Mouse (Mus musculus) embryonic facial prominence, embryonic 14.5 days (tissue): ENCODE results near the gene Prr18. TPM values are rescaled to one million over a fixed set of nuclear protein-coding genes. Genes with fewer than 3 reads are reported as not detected.

Source experiments
- ATAC-seq: fragments of 200-750 bp; cut with Nextera tagmentation; 2 replicates; pipeline ENCODE4 v1.8.0; 2017; ENCODE audit warnings: low read depth, moderate number of reproducible peaks, moderate TSS enrichment
- DNase-seq: peaks from one replicate; pipeline ENCODE4 v3.0.0-alpha.2; 2015; ENCODE audit warnings: low spot score
- H3K27ac ChIP-seq: fragments of 300-500 bp; sonication (generic); replicated peaks from 2 replicates; pipeline ENCODE4 v1.5.1; 2014; ENCODE audit warnings: low read depth, mild to moderate bottlenecking, low read length, moderate library complexity
- H3K27me3 ChIP-seq: fragments of 300-500 bp; sonication (generic); replicated peaks from 2 replicates; pipeline ENCODE4 v1.6.1; 2014; ENCODE audit warnings: low read length; ENCODE audit not compliant: control insufficient read depth, insufficient read depth
- H3K36me3 ChIP-seq: fragments of 300-500 bp; sonication (generic); 2 replicates; pipeline ENCODE4 v1.6.1; 2014; ENCODE audit warnings: low read length, mixed read lengths; ENCODE audit not compliant: control insufficient read depth, insufficient read depth
- H3K4me1 ChIP-seq: fragments of 300-500 bp; sonication (generic); 2 replicates; pipeline ENCODE4 v1.6.1; 2014; ENCODE audit warnings: antibody characterized with exemption, low read length; ENCODE audit not compliant: control insufficient read depth, insufficient read depth
- H3K4me2 ChIP-seq: fragments of 300-500 bp; sonication (generic); 2 replicates; pipeline ENCODE4 v1.6.1; 2014; ENCODE audit warnings: low read depth, mild to moderate bottlenecking, low read length, moderate library complexity, mixed read lengths
- H3K4me3 ChIP-seq: fragments of 300-500 bp; sonication (generic); 2 replicates; pipeline ENCODE4 v1.5.1; 2014; ENCODE audit warnings: low read depth, mild to moderate bottlenecking, low read length
- H3K9ac ChIP-seq: fragments of 300-500 bp; sonication (generic); 2 replicates; pipeline ENCODE4 v1.6.1; 2014; ENCODE audit warnings: low read depth, mild to moderate bottlenecking, low read length, moderate library complexity, mixed read lengths
- H3K9me3 ChIP-seq: fragments of 300-500 bp; sonication (generic); 2 replicates; pipeline ENCODE4 v1.6.1; 2016; ENCODE audit warnings: low read length; ENCODE audit not compliant: control insufficient read depth
- WGBS: fragments of 180-500 bp; shearing (Covaris S2); extraction: QIAGEN DNeasy Blood & Tissue Kit; methylation state at CpG from one replicate; pipeline ENCODE4 v1.1.7; 2014; 5-methylcytosine and 5-hydroxymethylcytosine counted together
- polyA plus RNA-seq: library from polyadenylated mRNA; unstranded; fragments of >200 nt; fragmentation: Nextera tagmentation; extraction: Ambion mirVana; gene quantifications from 2 replicates; pipeline ENCODE4 v1.2.1, GENCODE M21; 2014

Gene Prr18
- polyA plus RNA-seq, 1 experiment from 2014 or later = 1.0 TPM

DNA sequence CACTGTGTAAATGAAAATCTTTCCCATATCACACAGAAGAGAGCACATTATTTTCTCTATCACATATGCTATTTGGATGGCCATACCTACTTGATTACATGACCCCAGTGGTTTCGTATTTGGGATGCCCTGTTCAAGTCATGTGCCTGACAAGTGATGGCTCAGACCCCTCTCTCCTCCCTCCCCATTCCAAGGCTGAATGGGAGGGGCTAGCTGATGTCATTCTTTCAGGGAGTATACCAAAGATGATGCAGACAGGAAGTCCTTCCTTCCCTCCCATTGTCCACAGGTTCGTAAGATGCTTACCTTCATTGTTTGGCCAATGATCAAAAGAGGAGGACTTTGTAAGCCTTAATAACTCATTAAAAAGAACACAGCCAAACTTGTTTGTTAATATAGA, 31.9 kb downstream of the Prr18 start:
- ATAC-seq (no peak), DNase-seq (no peak)
- Histone ChIP-seq H3K27ac (no peak overlapping the region), H3K4me2 (no peak overlapping the region), H3K36me3 (no peaks in the 10 kb centered on the region), H3K4me3 (no peak overlapping the region), H3K9ac (no peak overlapping the region), H3K27me3 (no peaks in the 10 kb centered on the region), H3K4me1 (peaks cover 30% of the 10 kb centered on the region), H3K9me3 (no peaks in the 10 kb centered on the region)
- 73% methylated on average over 2 of the region's 2 CpGs for WGBS

DNA sequence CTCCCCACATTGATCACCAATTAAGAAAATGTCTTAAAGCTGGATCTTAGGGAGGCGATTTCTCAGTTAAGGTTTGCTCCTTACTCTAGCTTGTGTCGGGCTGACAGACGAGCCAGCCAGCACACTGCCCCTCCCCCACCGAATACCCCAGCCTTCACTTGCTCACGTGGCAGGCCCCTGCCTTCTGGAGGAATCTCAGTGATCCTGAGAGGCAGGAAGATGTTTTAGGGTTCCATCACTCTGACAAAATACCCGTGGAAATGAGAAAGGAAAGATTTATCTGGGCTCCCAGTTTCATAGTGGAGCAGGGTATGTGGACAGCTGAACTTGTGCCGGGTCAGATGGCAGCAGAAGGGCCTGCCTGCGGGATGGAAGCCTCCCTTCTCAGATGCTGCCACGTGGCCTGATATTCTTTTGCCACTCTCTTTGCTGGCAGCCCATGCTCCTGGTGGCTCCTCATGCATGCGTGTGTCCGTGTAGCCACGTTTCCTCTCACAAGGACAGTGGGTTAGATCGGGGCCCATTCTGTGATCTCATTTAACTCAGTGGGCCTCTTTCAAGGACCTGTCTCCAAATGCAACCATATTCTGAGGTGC, 33.5 kb downstream of the Prr18 start:
- Histone ChIP-seq H3K4me1 (peaks cover 30% of the 10 kb centered on the region), H3K4me3 (no peak overlapping the region), H3K4me2 (no peak overlapping the region), H3K27ac (no peak overlapping the region), H3K9me3 (no peaks in the 10 kb centered on the region), H3K9ac (no peak overlapping the region), H3K27me3 (no peaks in the 10 kb centered on the region), H3K36me3 (no peaks in the 10 kb centered on the region)
- WGBS = 28% methylated on average over 13 of the region's 13 CpGs
- DNase-seq = no peak
- no peak for ATAC-seq

DNA sequence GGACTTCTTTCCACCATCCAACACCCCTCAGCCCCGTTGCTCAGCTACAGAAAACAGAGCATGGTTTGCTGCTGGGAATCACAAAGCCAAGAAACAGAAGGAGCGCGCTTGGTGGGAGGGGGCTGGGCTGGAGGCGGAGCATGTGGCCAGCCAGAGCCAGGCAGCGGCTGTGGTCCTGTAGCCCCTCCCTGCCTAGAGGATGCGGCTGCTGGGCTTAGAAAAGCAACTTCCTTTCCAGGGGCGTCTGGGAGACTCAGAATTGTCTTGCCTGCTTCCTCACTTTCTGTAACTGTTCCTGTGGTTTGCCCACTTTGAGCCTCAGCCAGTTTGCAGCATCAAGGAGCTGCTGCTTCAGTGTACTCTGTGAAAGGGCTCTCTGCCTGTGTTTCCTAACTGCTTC, 34.6 kb downstream of the Prr18 start:
- Histone ChIP-seq H3K9ac (peak overlapping the region; percentile 59), H3K27me3 (no peaks in the 10 kb centered on the region), H3K27ac (peak overlapping the region; percentile 91), H3K9me3 (no peaks in the 10 kb centered on the region), H3K36me3 (no peaks in the 10 kb centered on the region), H3K4me2 (peak overlapping the region; percentile 72), H3K4me3 (peak overlapping the region; percentile 36), H3K4me1 (peaks cover 28% of the 10 kb centered on the region)
- DNase-seq (peak; percentile 93), ATAC-seq (peak; percentile 89)
- WGBS = 0% methylated on average over 6 of the region's 7 CpGs

DNA sequence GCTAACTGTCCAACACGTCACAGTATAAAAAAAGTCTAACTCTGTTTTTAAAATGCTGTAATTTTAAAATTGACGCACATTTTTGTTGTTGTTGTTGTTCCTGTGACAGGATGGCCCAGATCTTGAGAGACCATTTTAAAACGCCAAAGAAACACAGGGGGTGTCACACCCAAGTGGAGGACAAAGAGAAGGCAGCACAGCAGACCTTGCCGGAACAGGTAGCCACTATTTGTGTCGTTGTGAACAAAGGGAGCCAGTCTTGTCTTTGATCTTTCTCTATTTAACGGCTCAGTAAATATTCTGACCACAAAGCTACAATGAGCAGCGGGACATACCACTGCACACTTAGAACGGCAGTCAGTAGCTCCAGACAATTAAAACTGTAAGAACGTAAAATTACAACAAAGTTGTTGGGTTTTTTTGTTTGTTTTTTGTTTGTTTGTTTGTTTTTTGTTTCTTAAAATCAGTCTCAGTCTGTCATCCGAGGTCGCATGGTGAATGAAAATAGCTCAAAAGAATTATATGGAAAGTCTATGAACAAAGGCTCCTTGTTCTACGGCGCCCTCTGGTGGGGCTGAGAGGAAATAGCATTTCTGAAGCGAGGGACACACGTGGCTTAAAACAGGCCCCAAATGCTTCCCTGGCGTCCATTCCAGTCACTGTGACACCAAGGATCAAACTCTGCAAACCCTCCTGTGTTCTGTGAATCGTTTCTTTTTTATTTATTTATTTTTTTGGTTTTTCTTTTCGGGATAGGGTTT, 35.2 kb downstream of the Prr18 start:
- H3K4me3 ChIP-seq = peak overlapping the region; percentile 36
- ATAC-seq (peak; percentile 34), DNase-seq (peak; percentile 78)
- H3K27ac ChIP-seq = peak overlapping the region; percentile 91
- H3K4me1 ChIP-seq = peaks cover 22% of the 10 kb centered on the region
- H3K9ac ChIP-seq = peak overlapping the region; percentile 59
- peak overlapping the region; percentile 72 for H3K4me2 ChIP-seq
- no peaks in the 10 kb centered on the region for H3K27me3 ChIP-seq
- 2% methylated on average over 18 of the region's 18 CpGs for WGBS
- no peaks in the 10 kb centered on the region for H3K36me3 ChIP-seq
- H3K9me3 ChIP-seq = no peaks in the 10 kb centered on the region

DNA sequence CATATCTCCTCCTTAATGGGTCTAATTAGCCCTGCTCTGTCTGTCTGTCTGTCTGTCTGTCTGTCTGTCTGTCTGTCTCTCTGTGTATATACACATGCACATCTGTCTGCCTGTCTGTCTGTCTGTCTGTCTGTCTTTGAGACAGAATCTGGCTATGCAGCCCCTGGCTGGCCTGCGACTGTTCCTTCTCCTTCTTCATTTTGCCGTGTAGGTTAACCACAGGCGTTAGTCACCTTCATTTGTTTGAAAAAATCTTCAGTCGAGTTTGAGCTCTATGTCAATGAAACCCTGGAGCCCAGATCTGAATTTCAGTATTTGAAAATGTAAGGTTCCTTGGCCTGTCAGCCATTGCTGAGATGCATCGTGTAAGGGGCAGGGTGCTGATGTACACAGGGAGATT, 40.0 kb downstream of the Prr18 start:
- Histone ChIP-seq H3K9me3 (peaks cover 4% of the 10 kb centered on the region; the same call in 1 of the 2 replicates), H3K4me1 (peaks cover 2% of the 10 kb centered on the region; the same call in 1 of the 2 replicates), H3K4me3 (no peak overlapping the region), H3K36me3 (no peaks in the 10 kb centered on the region), H3K4me2 (no peak overlapping the region), H3K9ac (no peak overlapping the region), H3K27me3 (no peaks in the 10 kb centered on the region), H3K27ac (no peak overlapping the region)
- ATAC-seq = no peak
- WGBS = 55% methylated on average over 5 of the region's 5 CpGs
- DNase-seq = no peak

DNA sequence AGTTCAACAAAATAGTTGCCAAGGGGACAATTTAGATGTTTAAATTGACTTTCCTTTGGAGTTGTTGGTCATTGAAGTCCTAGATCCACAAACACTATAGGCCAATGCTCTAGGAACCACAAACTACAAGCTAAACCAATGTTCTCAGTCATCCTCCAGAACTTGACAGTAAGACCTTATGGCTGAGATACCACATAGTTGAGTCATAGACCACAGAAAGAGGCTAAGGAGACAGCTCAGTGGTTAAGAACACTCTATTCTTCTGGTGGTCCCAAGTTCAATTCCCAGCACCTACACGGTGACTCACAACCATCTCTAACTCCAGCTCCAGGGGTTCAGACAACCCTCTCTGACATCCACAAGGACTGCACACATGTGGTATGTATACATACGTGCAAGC, 48.2 kb downstream of the Prr18 start:
- ATAC-seq = no peak

DNA sequence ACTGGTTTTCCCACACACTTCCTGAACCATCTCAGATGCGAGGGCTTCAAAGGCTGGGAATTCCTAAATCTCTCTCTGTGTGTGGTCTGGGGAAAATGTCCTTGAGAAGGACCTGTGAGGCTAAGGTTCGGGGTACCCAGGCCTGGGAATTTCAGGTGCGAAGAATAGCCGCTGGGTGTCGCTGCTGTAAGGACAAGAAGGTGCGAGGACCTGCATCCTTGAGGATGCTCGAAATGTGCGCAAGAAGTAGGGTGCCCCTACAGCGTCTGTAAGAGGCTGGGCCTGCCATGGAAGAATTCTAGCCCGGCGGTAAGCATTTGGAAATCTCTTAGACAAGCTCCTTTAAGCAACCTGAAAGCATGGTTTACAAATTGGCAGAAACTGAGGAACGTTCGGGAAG, 51.2 kb downstream of the Prr18 start:
- Histone ChIP-seq H3K27ac (no peak overlapping the region), H3K4me2 (peak overlapping the region; percentile 38; the same call in 1 of the 2 replicates), H3K9me3 (no peaks in the 10 kb centered on the region), H3K4me1 (no peaks in the 10 kb centered on the region; the same call in 1 of the 2 replicates), H3K9ac (no peak overlapping the region), H3K36me3 (no peaks in the 10 kb centered on the region), H3K4me3 (no peak overlapping the region), H3K27me3 (peaks cover 45% of the 10 kb centered on the region)
- DNase-seq (no peak), ATAC-seq (no peak)
- WGBS = 2% methylated on average over 13 of the region's 13 CpGs

More for the DNA sequence above, 48.2 kb downstream of the Prr18 start:
- Histone ChIP-seq H3K9ac (no peak overlapping the region), H3K27ac (no peak overlapping the region), H3K36me3 (no peaks in the 10 kb centered on the region), H3K4me2 (no peak overlapping the region), H3K4me3 (no peak overlapping the region), H3K4me1 (no peaks in the 10 kb centered on the region; the same call in 1 of the 2 replicates), H3K27me3 (peaks cover 30% of the 10 kb centered on the region), H3K9me3 (peaks cover 4% of the 10 kb centered on the region; the same call in 1 of the 2 replicates)
- 94% methylated on average over 2 of the region's 2 CpGs for WGBS
- no peak for DNase-seq

DNA sequence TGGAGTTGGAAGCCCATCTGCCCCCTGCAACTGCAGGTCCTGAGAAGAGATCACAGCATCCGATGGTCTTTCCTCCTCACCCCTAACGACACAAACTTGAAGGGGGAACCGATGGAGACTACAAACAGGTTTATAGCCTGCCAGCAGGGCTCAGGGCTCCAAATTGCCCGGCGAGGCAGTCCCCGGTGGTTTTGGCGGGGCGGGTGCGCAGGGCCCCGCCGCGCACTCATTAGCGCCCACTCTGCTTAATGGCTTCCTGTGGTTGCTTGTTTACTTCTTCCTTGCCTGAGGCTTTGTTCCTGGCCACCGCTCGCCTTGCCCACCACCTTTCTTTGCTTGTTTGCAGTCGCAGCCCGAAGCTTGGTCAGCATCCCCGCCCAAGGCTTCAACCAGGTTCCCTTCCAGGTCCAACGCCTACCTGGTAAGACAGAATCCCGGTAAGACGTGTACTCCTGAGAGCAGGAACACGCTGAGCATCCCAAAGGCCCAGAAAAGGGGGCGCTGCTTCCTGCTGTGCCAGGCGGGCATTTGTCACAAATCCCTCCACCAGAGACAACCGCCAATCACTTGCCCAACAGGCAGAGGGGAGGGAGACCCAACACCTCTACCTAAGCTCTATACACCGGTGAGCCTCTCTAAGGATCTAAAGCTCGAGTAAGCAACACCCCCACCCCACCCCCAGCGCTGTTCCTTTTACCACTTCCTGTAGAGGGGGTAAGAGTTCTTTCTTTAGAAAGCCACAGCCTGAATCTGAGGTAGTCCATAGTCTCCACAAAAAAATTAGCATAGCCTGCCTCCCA, 51.9 kb downstream of the Prr18 start:
- no peak overlapping the region for H3K27ac ChIP-seq
- H3K36me3 ChIP-seq = no peaks in the 10 kb centered on the region
- peak overlapping the region; percentile 38 for H3K4me2 ChIP-seq
- ATAC-seq (0 out of 2 replicates have a peak, but pooled peaks have one; percentile 15), DNase-seq (no peak)
- 2% methylated on average over 27 of the region's 28 CpGs for WGBS
- H3K9me3 ChIP-seq = no peaks in the 10 kb centered on the region
- peaks cover 45% of the 10 kb centered on the region for H3K27me3 ChIP-seq
- H3K9ac ChIP-seq = peak overlapping the region; percentile 25; the same call in 1 of the 2 replicates
- H3K4me1 ChIP-seq = no peaks in the 10 kb centered on the region; the same call in 1 of the 2 replicates
- peak overlapping the region; percentile 15; the same call in 1 of the 2 replicates for H3K4me3 ChIP-seq
